9 mouse cellular contexts compared by ENCODE assay signal in genomic region chr2:181043437-181043836, GRCm38 (mm10). TPM values are rescaled to one million over a fixed set of nuclear protein-coding genes. Genes with fewer than 3 reads are reported as not detected.
DNase-seq lines count a peak whose midpoint lies in the region; ATAC-seq and TF ChIP-seq lines count a peak whose summit lies in the region.
"Had no signal": no experiment of that assay in that cellular context is flagged by ENCODE, and none has a peak within 500 bp of the region (broad histone marks: within the 10 kb centered on the region; RNA-seq: fewer than 3 reads in every experiment).

Gene Chrna4 (minus strand): TSS chr2:181043546.

- H3K4me3 ChIP-seq in forebrain, embryonic 14.5 days (ENCODE audit: low read depth, low read length), result no peak within 1 kb of the TSS
- no peak within 1 kb of the TSS for H3K4me3 ChIP-seq in stomach, embryonic 15.5 days (replicated peaks)
- H3K4me3 ChIP-seq in thymus, adult 2 months (ENCODE audit: control insufficient read depth, insufficient read depth, low read length), result no peak within 1 kb of the TSS
- H3K4me3 ChIP-seq: embryonic facial prominence, embryonic 13.5 days had no signal

- H3K9ac ChIP-seq in forebrain, embryonic 14.5 days (ENCODE audit: low read length), result no peak within 1 kb of the TSS; the same call in 1 of the 2 replicates
- no peak within 1 kb of the TSS for H3K9ac ChIP-seq in stomach, embryonic 15.5 days
- H3K9ac ChIP-seq: embryonic facial prominence, embryonic 13.5 days had no signal

- intact Hi-C loops in heart, postnatal 14 days (cut with DNase I), result no loop called here

- H3K36me3 ChIP-seq in forebrain, embryonic 14.5 days (ENCODE audit: control insufficient read depth, insufficient read depth, low read length), result no peaks in the 10 kb centered on the region
- H3K36me3 ChIP-seq in stomach, embryonic 15.5 days, result no peaks in the 10 kb centered on the region
- H3K36me3 ChIP-seq in thymus, adult 2 months (ENCODE audit: control insufficient read depth, insufficient read depth, low read length), result no peaks in the 10 kb centered on the region
- H3K36me3 ChIP-seq: embryonic facial prominence, embryonic 13.5 days had no signal

- no peak for TF ChIP-seq CTCF in thymus, adult 2 months (IDR thresholded peaks at IDR 0.05; ENCODE audit: borderline replicate concordance, control insufficient read depth, extremely low read depth, insufficient read depth, low read length, poor library complexity)

- H3K27me3 ChIP-seq in forebrain, embryonic 14.5 days (replicated peaks; ENCODE audit: control insufficient read depth, insufficient read depth, low read length), result peaks cover 13% of the 10 kb centered on the region
- H3K27me3 ChIP-seq in stomach, embryonic 15.5 days (replicated peaks), result peaks cover 34% of the 10 kb centered on the region
- peaks cover 5% of the 10 kb centered on the region; the same call in 1 of the 2 replicates for H3K27me3 ChIP-seq in thymus, adult 2 months (ENCODE audit: control insufficient read depth, insufficient read depth, low read length)

- H3K9me3 ChIP-seq in forebrain, embryonic 14.5 days (replicated peaks; ENCODE audit: control insufficient read depth, low read length), result no peaks in the 10 kb centered on the region
- H3K9me3 ChIP-seq in stomach, embryonic 15.5 days, result no peaks in the 10 kb centered on the region
- H3K9me3 ChIP-seq: embryonic facial prominence, embryonic 13.5 days had no signal

- H3K4me1 ChIP-seq in forebrain, embryonic 14.5 days (ENCODE audit: control insufficient read depth, insufficient read depth, low read length), result peaks cover 26% of the 10 kb centered on the region
- H3K4me1 ChIP-seq in stomach, embryonic 15.5 days, result peaks cover 18% of the 10 kb centered on the region; the same call in 1 of the 2 replicates
- H3K4me1 ChIP-seq in thymus, adult 2 months (replicated peaks; ENCODE audit: control insufficient read depth, insufficient read depth, low read length), result no peaks in the 10 kb centered on the region

- ATAC-seq in forebrain, embryonic 14.5 days, result no peak
- ATAC-seq in stomach, embryonic 15.5 days (ENCODE audit: insufficient read depth, low FRiP score, low read depth), result 0 out of 2 replicates have a peak, but pooled peaks have one; percentile 20

- peak; percentile 22 to 44 for DNase-seq in heart, postnatal 14 days
- DNase-seq in heart, adult 11 months, result no peak
- peak; percentile 80 to 91 for DNase-seq in adrenal gland, adult (ENCODE audit: inconsistent age in 2 of 2, low spot score in 1 of 2)
- peak; percentile 68 for DNase-seq in forebrain, embryonic 14.5 days (ENCODE audit: low spot score)
- no peak for DNase-seq in layer of hippocampus, postnatal 36 days
- no peak for DNase-seq in thymus, adult 2 months
- no peak for DNase-seq in spleen, postnatal 10 days (ENCODE audit: low spot score in 2 of 2)

- peak within 1 kb of the TSS; percentile 33 for H3K27ac ChIP-seq in forebrain, embryonic 14.5 days (ENCODE audit: low read depth, low read length)
- peak within 1 kb of the TSS; percentile 31; the same call in 1 of the 2 replicates for H3K27ac ChIP-seq in stomach, embryonic 15.5 days
- no peak within 1 kb of the TSS for H3K27ac ChIP-seq in thymus, adult 2 months (ENCODE audit: control insufficient read depth, insufficient read depth, low read length)
- H3K27ac ChIP-seq: embryonic facial prominence, embryonic 13.5 days had no signal

- TF ChIP-seq POLR2A in thymus, adult 2 months (IDR thresholded peaks at IDR 0.05; ENCODE audit: control insufficient read depth, extremely low read depth, insufficient read depth, low read length, poor library complexity), result no peak

- no peak within 1 kb of the TSS for H3K4me2 ChIP-seq in forebrain, embryonic 14.5 days (ENCODE audit: low read length)
- no peak within 1 kb of the TSS for H3K4me2 ChIP-seq in stomach, embryonic 15.5 days
- H3K4me2 ChIP-seq: embryonic facial prominence, embryonic 13.5 days had no signal

- 34% methylated on average over 3 of the region's 3 CpGs for WGBS in forebrain, embryonic 14.5 days
- 48% methylated on average over 3 of the region's 3 CpGs for WGBS in stomach, embryonic 15.5 days
- WGBS in thymus, adult 2 months, result 80% methylated on average over 3 of the region's 3 CpGs

RNA-seq across cellular contexts. Expression of gene Chrna4, which starts in this region (rescaled TPM):
- total RNA-seq in heart, postnatal 14 days (2021), result under 1 TPM in 1 of 2 experiments, not detected in 1; 0.17 TPM
- polyA plus RNA-seq in forebrain, embryonic 14.5 days (2014; fragmentation: Nextera tagmentation; extraction: Ambion mirVana), result 13.1 and 14.3 TPM in 2 replicates
- 10 to 100 TPM; 14.1 to 14.4 TPM for total RNA-seq in layer of hippocampus, postnatal 36 days (2021)
- polyA plus RNA-seq in stomach, embryonic 15.5 days (2015; fragmentation: Nextera tagmentation; extraction: Ambion mirVana), result 2.2 and 3.0 TPM in 2 replicates
- 0.18 and 0.27 TPM in 2 replicates for polyA plus RNA-seq in thymus, adult 2 months (2012; rRNA removed)

Comparison
In these comparisons a context has a peak if more than half of its experiments do, and no peak if none do; other contexts are left out.
1. RNA of gene Chrna4 (total RNA-seq): 14.1 to 14.4 TPM in layer of hippocampus, postnatal 36 days; 0.17 TPM in heart, postnatal 14 days; every median in the first group is over 10 times any median in the second.
2. Peak in DNase-seq in heart, postnatal 14 days; RNA of the gene not detected or under 1 TPM.
3. DNase-seq: peak in adrenal gland, adult (2 of 2) and forebrain, embryonic 14.5 days (single experiment); none in heart, adult 11 months (single experiment), layer of hippocampus, postnatal 36 days (0 of 2), thymus, adult 2 months (single experiment) and spleen, postnatal 10 days (0 of 2).